16 mouse cellular contexts compared by ENCODE assay signal in genomic region chr9:48606171-48606570, GRCm38 (mm10). TPM values are rescaled to one million over a fixed set of nuclear protein-coding genes. Genes with fewer than 3 reads are reported as not detected.
A peak's percentile ranks its signal among the peaks of the same experiment; 100 is the strongest.
DNase-seq lines count a peak whose midpoint lies in the region.
"Had no signal": no experiment of that assay in that cellular context is flagged by ENCODE, and none has a peak within 500 bp of the region (broad histone marks: within the 10 kb centered on the region; RNA-seq: fewer than 3 reads in every experiment).

No protein-coding gene starts in this region.

- H3K27ac ChIP-seq in brown adipose tissue, adult 24 weeks (replicated peaks; ENCODE audit: low read depth, low read length) = peak overlapping the region; percentile 76
- no peak overlapping the region for H3K27ac ChIP-seq in hindbrain, embryonic 10.5 days
- H3K27ac ChIP-seq: embryonic facial prominence, embryonic 15.5 days; forebrain, embryonic 12.5 days; liver, embryonic 14.5 days had no signal

- no peak overlapping the region for H3K4me3 ChIP-seq in brown adipose tissue, adult 24 weeks (ENCODE audit: insufficient read depth, low read depth, low read length)
- H3K4me3 ChIP-seq in hindbrain, embryonic 10.5 days = no peak overlapping the region
- H3K4me3 ChIP-seq: embryonic facial prominence, embryonic 15.5 days; forebrain, embryonic 12.5 days had no signal

- no peaks in the 10 kb centered on the region for H3K36me3 ChIP-seq in hindbrain, embryonic 10.5 days
- H3K36me3 ChIP-seq: embryonic facial prominence, embryonic 15.5 days; forebrain, embryonic 12.5 days had no signal

- peak; percentile 55 for DNase-seq in adrenal gland, postnatal 10 days
- DNase-seq in adrenal gland, postnatal 25 days = no peak
- DNase-seq in heart, postnatal 25 days (ENCODE audit: low spot score) = peak; percentile 14
- DNase-seq in heart, postnatal 14 days = no peak
- peak; percentile 59 for DNase-seq in lung, postnatal 25 days (ENCODE audit: low spot score)
- DNase-seq in embryo, embryonic 10.5 days (ENCODE audit: low spot score) = no peak
- DNase-seq in hindbrain, embryonic 10.5 days (ENCODE audit: low spot score) = no peak
- DNase-seq: cerebellum, adult 9-11 months; embryo, embryonic 11 days; retina, postnatal 1 day had no signal

- H3K27me3 ChIP-seq in hindbrain, embryonic 10.5 days (ENCODE audit: insufficient read depth, poor library complexity, severe bottlenecking) = no peaks in the 10 kb centered on the region
- H3K27me3 ChIP-seq: embryonic facial prominence, embryonic 15.5 days; forebrain, embryonic 12.5 days had no signal

- no peaks in the 10 kb centered on the region for H3K9me3 ChIP-seq in hindbrain, embryonic 10.5 days
- H3K9me3 ChIP-seq: embryonic facial prominence, embryonic 15.5 days; forebrain, embryonic 12.5 days had no signal

- intact Hi-C loops in heart, postnatal 25 days (cut with DNase I) = no loop called here
- intact Hi-C loops in heart, postnatal 14 days (cut with DNase I) = no loop called here

- 89% methylated on average over 7 of the region's 7 CpGs for WGBS in hindbrain, embryonic 10.5 days

- peaks cover 11% of the 10 kb centered on the region for H3K4me1 ChIP-seq in brown adipose tissue, adult 24 weeks (ENCODE audit: control insufficient read depth, insufficient read depth, insufficient read length, low read length)
- peaks cover 6% of the 10 kb centered on the region for H3K4me1 ChIP-seq in hindbrain, embryonic 10.5 days (replicated peaks)
- H3K4me1 ChIP-seq: forebrain, embryonic 12.5 days had no signal

RNA-seq across cellular contexts. Expression of gene Nnmt, which starts 1.2 kb away (rescaled TPM):
- 10 to 100 TPM; 13.9 to 20.8 TPM for total RNA-seq in adrenal gland, postnatal 10 days (2021)
- 11.5 and 12.3 TPM in 2 replicates for total RNA-seq in adrenal gland, postnatal 25 days (2021)
- total RNA-seq in heart, postnatal 25 days (2021) = 1 to 10 TPM; 5.1 to 5.5 TPM
- 10 to 100 TPM in 1 of 2 experiments, 1 to 10 TPM in 1; 9.0 to 10.9 TPM for total RNA-seq in heart, postnatal 14 days (2021)
- polyA plus RNA-seq in brown adipose tissue, adult 24 weeks (2012; ENCODE audit: insufficient read depth, insufficient read length, missing spikeins) = 45.3 and 55.6 TPM in 2 replicates
- 0.46 and 0.97 TPM in 2 replicates for polyA plus RNA-seq in hindbrain, embryonic 10.5 days (2016; fragmentation: Nextera tagmentation; extraction: Ambion mirVana)
- total RNA-seq: CH12.LX; hematopoietic stem cell, adult 5-6 weeks had no signal

Comparison
In these comparisons a context has a peak if more than half of its experiments do, and no peak if none do; other contexts are left out.
1. DNase-seq: peak in adrenal gland, postnatal 10 days (single experiment), heart, postnatal 25 days (single experiment) and lung, postnatal 25 days (single experiment); none in adrenal gland, postnatal 25 days (single experiment), heart, postnatal 14 days (0 of 2), embryo, embryonic 10.5 days (single experiment) and hindbrain, embryonic 10.5 days (single experiment).